Mouse (Mus musculus) midbrain, embryonic 15.5 days (tissue): ENCODE results near the gene Slc4a10. TPM values are rescaled to one million over a fixed set of nuclear protein-coding genes. Genes with fewer than 3 reads are reported as not detected.
A peak's percentile ranks its signal among the peaks of the same experiment; 100 is the strongest.

Source experiments
- ATAC-seq: fragments of 200-750 bp; cut with Nextera tagmentation; replicated peaks from 2 replicates; pipeline ENCODE4 v1.8.0; 2017; ENCODE audit warnings: moderate TSS enrichment
- H3K27ac ChIP-seq: fragments of 300-500 bp; sonication (generic); 2 replicates; pipeline ENCODE4 v1.5.1; 2015; ENCODE audit warnings: mild to moderate bottlenecking, inconsistent platforms
- H3K27me3 ChIP-seq: fragments of 300-500 bp; sonication (generic); replicated peaks from 2 replicates; pipeline ENCODE4 v1.6.1; 2015; ENCODE audit warnings: inconsistent platforms
- H3K36me3 ChIP-seq: fragments of 300-500 bp; sonication (generic); replicated peaks from 2 replicates; pipeline ENCODE4 v1.6.1; 2015; ENCODE audit warnings: inconsistent platforms
- H3K4me1 ChIP-seq: fragments of 300-500 bp; sonication (generic); 2 replicates; pipeline ENCODE4 v1.6.1; 2015; ENCODE audit warnings: inconsistent platforms
- H3K4me2 ChIP-seq: fragments of 300-500 bp; sonication (generic); 2 replicates; pipeline ENCODE4 v1.6.1; 2015; ENCODE audit warnings: inconsistent platforms, mild to moderate bottlenecking, moderate library complexity
- H3K4me3 ChIP-seq: fragments of 300-500 bp; sonication (generic); 2 replicates; pipeline ENCODE4 v1.5.1; 2015; ENCODE audit warnings: mild to moderate bottlenecking, inconsistent platforms
- H3K9ac ChIP-seq: fragments of 300-500 bp; sonication (generic); 2 replicates; pipeline ENCODE4 v1.6.1; 2015; ENCODE audit warnings: mild to moderate bottlenecking, inconsistent platforms
- H3K9me3 ChIP-seq: fragments of 300-500 bp; sonication (generic); 2 replicates; pipeline ENCODE4 v1.6.1; 2016; ENCODE audit warnings: inconsistent platforms
- WGBS: fragments of 180-500 bp; shearing (Covaris S2); methylation state at CpG from one replicate; pipeline ENCODE4 v1.1.7; 2015; ENCODE audit warnings: mixed read lengths; 5-methylcytosine and 5-hydroxymethylcytosine counted together
- polyA plus RNA-seq: library from polyadenylated mRNA; unstranded; fragments of >200 nt; fragmentation: Nextera tagmentation; extraction: Ambion mirVana; gene quantifications from 2 replicates; pipeline ENCODE4 v1.2.1, GENCODE M21; 2015

The Slc4a10 gene
- polyA plus RNA-seq, 1 experiment from 2014 or later: 20.9 TPM

DNA sequence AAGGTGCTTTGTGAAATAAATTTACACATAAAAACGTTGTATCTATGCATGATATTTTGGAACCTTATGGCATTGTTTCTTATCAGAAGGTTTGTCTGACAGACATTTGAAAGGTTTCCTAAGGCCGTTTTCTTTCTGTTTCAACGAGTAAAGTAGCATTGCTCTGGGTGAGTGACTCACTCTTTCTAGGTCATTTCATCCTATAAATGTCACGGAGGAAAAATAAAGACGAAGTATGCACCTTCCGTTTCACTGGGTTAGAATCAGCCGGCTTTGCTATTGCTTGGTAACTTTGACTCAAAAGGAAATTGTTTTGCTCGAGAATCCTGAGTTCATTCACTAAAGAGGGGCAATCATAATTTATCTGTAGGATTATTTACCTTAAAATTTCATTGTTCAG, 88.6 kb downstream of the Slc4a10 start:
- Histone ChIP-seq H3K27me3 (no peaks in the 10 kb centered on the region), H3K4me2 (no peak overlapping the region), H3K4me3 (no peak overlapping the region), H3K4me1 (no peaks in the 10 kb centered on the region), H3K9me3 (no peaks in the 10 kb centered on the region), H3K9ac (no peak overlapping the region), H3K27ac (no peak overlapping the region), H3K36me3 (no peaks in the 10 kb centered on the region)
- 50% methylated on average over 8 of the region's 8 CpGs for WGBS
- no peak for ATAC-seq

DNA sequence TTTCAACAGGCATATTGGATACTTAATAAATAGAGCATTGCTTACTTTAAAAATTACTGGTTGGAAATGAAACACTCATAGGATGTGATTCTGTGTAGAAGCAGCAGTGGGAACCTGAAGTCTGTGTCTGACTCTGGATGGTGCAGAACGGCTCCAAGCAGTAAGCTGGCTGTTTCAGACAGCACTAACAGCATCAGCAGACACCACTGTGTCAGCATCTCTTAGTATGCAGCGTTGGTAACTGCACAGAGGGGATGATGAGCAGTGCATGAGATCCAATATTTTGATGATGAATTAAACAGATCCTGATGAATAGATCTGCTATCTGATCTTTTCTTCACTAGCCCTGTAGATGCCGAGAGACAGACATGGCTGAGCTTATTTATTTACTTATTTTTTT, 101.4 kb downstream of the Slc4a10 start:
- ATAC-seq: peak; percentile 88
- Histone ChIP-seq H3K4me3 (no peak overlapping the region), H3K9ac (no peak overlapping the region), H3K9me3 (no peaks in the 10 kb centered on the region), H3K36me3 (no peaks in the 10 kb centered on the region), H3K27ac (0 out of 2 replicates have a peak overlapping the region, but pooled peaks have one; percentile 5), H3K27me3 (no peaks in the 10 kb centered on the region), H3K4me1 (no peaks in the 10 kb centered on the region), H3K4me2 (no peak overlapping the region)
- WGBS: 54% methylated on average over 3 of the region's 3 CpGs

DNA sequence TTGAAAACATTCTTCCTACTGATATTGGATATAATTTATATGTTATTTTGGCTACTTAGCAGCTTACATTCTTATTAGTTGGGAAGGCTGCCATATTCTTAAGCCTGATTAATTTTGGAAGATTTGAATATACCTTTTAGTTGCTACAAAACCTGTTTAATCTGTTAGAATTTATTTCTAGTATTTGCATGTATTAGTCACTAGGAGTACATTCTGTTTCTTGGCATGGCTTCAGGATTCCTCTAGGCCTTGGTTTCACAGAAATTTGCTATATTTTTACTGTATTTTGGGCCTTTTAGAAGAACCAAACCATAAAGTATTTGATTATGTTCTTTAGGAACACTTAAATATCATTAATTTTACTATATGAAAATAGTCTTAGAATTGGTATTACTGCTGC, 103.2 kb downstream of the Slc4a10 start:
- no peak for ATAC-seq
- no peak overlapping the region for H3K9ac ChIP-seq
- H3K9me3 ChIP-seq: no peaks in the 10 kb centered on the region

DNA sequence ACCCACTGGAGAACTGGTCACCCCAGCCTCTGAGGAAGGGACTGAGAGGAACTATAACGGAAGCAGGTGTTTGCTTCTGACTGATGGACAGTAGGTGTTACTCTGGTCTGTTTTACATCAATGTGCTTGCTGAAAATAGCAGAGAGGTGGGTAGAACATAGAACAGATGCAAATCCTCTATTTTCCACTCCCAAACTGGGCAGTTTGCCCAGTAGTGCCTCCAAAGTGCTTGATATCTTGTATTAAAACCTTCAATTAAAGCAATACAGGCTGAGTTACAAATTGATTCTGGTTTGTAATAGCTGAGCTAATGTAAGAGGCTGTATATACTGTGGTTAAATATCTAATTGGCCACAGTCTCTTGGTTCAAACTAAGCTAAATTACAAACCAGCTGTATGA, 104.6 kb downstream of the Slc4a10 start:
- no peaks in the 10 kb centered on the region for H3K9me3 ChIP-seq
- no peak overlapping the region for H3K4me2 ChIP-seq
- no peaks in the 10 kb centered on the region for H3K27me3 ChIP-seq
- no peak overlapping the region for H3K9ac ChIP-seq
- ATAC-seq: 0 out of 2 replicates have a peak, but pooled peaks have one; percentile 20
- no peak overlapping the region for H3K27ac ChIP-seq
- WGBS: 78% methylated on average over 1 of the region's 1 CpGs
- no peaks in the 10 kb centered on the region for H3K4me1 ChIP-seq
- H3K36me3 ChIP-seq: no peaks in the 10 kb centered on the region
- H3K4me3 ChIP-seq: no peak overlapping the region

More for the DNA sequence above, 103.2 kb downstream of the Slc4a10 start:
- Histone ChIP-seq H3K4me1 (no peaks in the 10 kb centered on the region), H3K4me2 (no peak overlapping the region), H3K27ac (no peak overlapping the region), H3K27me3 (no peaks in the 10 kb centered on the region), H3K4me3 (no peak overlapping the region), H3K36me3 (no peaks in the 10 kb centered on the region)

DNA sequence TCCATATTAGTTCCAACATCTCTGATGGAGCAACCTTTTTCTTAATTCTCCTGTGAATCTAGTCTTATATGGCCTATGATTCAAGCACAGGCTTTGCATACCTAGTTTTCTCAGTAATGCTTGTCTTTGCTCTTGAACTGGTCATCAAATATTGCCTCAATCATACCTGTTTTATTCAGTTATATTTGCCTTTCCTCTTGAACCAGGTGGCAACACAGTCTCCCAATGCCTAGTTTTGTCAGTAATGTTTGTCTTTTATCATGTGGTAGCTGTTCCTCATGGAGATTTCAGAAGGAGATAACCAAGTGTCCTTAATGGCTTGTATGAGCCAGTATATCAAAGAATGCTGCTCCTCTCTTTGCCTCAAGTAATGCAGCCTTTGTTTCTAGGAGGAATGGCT, 163.8 kb downstream of the Slc4a10 start:
- no peaks in the 10 kb centered on the region for H3K4me1 ChIP-seq
- no peak overlapping the region for H3K4me3 ChIP-seq
- no peak overlapping the region for H3K27ac ChIP-seq
- no peak overlapping the region for H3K4me2 ChIP-seq
- H3K36me3 ChIP-seq: no peaks in the 10 kb centered on the region
- no peak for ATAC-seq
- H3K9me3 ChIP-seq: no peaks in the 10 kb centered on the region
- no peaks in the 10 kb centered on the region for H3K27me3 ChIP-seq
- no peak overlapping the region for H3K9ac ChIP-seq

DNA sequence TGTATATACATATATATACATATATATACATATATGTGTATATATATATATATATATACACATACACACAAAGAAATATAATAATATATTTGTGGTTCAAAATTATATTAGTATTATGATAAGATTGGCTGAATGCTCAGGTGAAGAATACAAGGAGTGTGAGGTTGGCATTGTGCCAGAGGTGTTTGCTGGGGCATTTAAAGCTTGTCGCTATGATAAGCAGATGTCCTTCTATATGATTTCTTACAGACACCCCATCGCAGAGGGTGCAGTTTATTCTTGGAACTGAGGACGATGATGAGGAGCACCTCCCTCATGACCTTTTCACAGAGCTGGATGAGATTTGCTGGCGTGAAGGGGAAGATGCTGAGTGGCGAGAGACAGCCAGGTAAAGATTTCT, 164.8 kb downstream of the Slc4a10 start:
- no peaks in the 10 kb centered on the region for H3K36me3 ChIP-seq
- no peaks in the 10 kb centered on the region for H3K4me1 ChIP-seq
- H3K9ac ChIP-seq: no peak overlapping the region
- no peaks in the 10 kb centered on the region for H3K27me3 ChIP-seq
- ATAC-seq: no peak
- H3K9me3 ChIP-seq: no peaks in the 10 kb centered on the region
- H3K4me2 ChIP-seq: no peak overlapping the region
- H3K4me3 ChIP-seq: no peak overlapping the region
- WGBS: 79% methylated on average over 5 of the region's 5 CpGs
- H3K27ac ChIP-seq: no peak overlapping the region

DNA sequence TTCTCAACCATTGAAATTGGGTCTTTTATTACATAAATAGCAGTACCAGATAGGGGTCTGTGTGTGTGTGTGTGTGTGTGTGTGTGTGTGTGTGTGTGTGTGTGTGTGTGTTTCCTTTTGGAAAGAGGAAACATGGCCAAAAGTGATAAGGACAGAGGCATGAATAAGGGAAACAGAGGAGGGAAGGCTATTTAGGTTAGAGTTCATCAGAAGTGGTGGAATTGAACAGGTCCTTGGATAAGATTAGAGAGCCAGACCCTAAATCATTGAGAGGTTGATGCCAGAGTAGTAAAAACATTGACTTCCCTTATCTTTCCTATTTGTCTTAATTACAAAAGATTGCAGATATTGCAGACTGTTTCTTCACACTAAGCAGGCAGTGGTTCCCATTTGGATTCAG, 181.3 kb downstream of the Slc4a10 start:
- Histone ChIP-seq H3K27me3 (no peaks in the 10 kb centered on the region), H3K9me3 (no peaks in the 10 kb centered on the region), H3K27ac (no peak overlapping the region), H3K4me1 (no peaks in the 10 kb centered on the region), H3K9ac (no peak overlapping the region), H3K36me3 (no peaks in the 10 kb centered on the region), H3K4me3 (no peak overlapping the region), H3K4me2 (no peak overlapping the region)
- no peak for ATAC-seq

DNA sequence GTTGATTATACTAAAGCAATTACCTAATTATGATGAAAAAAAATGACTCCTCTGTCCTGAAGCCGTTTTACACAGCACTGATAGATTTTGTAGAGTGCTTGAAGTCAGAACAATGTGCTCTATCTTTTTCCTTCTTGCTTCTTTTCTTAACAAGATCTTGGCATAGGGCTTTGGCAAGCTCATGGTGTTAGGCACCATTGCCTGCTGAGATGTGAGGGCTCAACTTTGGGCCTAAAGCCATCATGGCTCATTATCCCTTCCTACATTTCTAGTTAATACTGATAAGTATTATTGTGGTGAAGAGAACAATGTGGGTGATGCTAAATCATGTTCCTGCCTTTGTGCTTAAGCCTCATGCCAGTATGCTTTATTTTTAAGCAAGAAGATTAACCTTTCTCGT, 185.0 kb downstream of the Slc4a10 start:
- H3K27me3 ChIP-seq: no peaks in the 10 kb centered on the region
- no peak overlapping the region for H3K4me2 ChIP-seq
- WGBS: 75% methylated on average over 2 of the region's 2 CpGs
- H3K9me3 ChIP-seq: no peaks in the 10 kb centered on the region
- H3K36me3 ChIP-seq: no peaks in the 10 kb centered on the region
- ATAC-seq: no peak
- H3K4me1 ChIP-seq: no peaks in the 10 kb centered on the region
- H3K27ac ChIP-seq: no peak overlapping the region
- no peak overlapping the region for H3K4me3 ChIP-seq
- H3K9ac ChIP-seq: no peak overlapping the region

DNA sequence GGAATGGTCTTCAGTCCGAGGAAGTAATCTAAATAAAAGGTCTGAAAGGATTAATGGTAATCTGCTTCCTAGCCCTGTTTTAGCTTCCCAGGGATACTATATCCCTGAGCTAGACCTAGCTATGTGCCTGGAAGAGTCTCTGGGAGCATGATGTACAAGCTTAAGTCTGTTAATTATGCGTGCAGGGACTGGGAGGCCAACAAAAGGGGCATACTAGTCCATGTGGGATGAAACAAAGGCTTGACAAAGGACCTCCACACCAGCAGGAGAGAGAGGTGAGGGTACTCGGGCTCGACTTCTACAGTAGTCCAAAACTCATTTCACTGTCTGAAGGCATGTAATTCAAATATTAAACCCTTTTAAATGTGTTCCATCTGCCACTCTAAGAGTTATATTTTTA, 197.9 kb downstream of the Slc4a10 start:
- Histone ChIP-seq H3K9me3 (no peaks in the 10 kb centered on the region), H3K4me3 (no peak overlapping the region), H3K9ac (no peak overlapping the region), H3K4me2 (no peak overlapping the region), H3K4me1 (no peaks in the 10 kb centered on the region), H3K27me3 (no peaks in the 10 kb centered on the region), H3K27ac (no peak overlapping the region), H3K36me3 (no peaks in the 10 kb centered on the region)
- 13% methylated on average over 4 of the region's 4 CpGs for WGBS
- 0 out of 2 replicates have a peak, but pooled peaks have one; percentile 33 for ATAC-seq

DNA sequence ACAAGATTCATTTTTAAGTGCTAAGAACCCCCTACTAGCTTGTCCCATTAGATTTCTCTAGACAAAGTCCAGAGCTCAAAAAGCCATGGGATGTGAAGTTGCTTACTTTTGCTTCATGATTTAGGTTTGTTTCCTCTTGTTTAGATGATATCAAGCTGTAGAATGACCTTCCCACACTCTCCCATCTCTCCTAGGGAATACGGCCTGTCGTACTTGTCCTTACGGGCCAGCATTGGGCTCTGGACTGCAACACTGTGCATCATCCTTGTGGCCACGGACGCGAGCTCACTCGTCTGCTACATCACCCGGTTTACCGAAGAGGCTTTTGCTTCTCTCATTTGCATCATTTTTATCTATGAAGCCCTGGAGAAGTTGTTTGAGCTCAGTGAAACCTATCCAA, 222.2 kb downstream of the Slc4a10 start:
- H3K27ac ChIP-seq: no peak overlapping the region
- H3K4me1 ChIP-seq: no peaks in the 10 kb centered on the region
- H3K4me3 ChIP-seq: no peak overlapping the region
- no peak for ATAC-seq
- no peak overlapping the region for H3K9ac ChIP-seq
- WGBS: 96% methylated on average over 9 of the region's 9 CpGs
- no peaks in the 10 kb centered on the region for H3K27me3 ChIP-seq
- no peaks in the 10 kb centered on the region for H3K36me3 ChIP-seq
- no peak overlapping the region for H3K4me2 ChIP-seq
- no peaks in the 10 kb centered on the region for H3K9me3 ChIP-seq

DNA sequence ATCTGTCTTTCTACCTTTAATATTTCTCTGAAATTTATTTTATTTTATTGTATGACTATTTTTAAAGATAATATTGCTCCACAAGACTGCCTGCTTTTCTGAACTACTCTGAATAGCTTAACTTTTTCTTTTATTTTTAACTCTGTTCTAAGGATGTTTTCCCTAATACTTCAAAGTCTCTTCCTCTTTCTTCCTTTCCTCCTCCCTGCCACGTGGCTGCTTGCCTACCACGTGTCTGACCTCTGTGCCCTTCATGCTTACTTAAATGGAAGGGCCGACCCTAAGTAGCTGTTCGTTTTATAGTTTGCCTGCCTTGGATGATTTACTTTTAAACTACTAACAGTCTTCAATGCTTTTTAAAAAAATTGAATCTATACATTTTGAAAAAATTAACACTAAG, 225.6 kb downstream of the Slc4a10 start:
- Histone ChIP-seq H3K27ac (no peak overlapping the region), H3K4me1 (no peaks in the 10 kb centered on the region), H3K27me3 (no peaks in the 10 kb centered on the region), H3K9ac (no peak overlapping the region), H3K9me3 (no peaks in the 10 kb centered on the region), H3K4me3 (no peak overlapping the region), H3K36me3 (no peaks in the 10 kb centered on the region), H3K4me2 (no peak overlapping the region)
- 63% methylated on average over 4 of the region's 4 CpGs for WGBS
- no peak for ATAC-seq

DNA sequence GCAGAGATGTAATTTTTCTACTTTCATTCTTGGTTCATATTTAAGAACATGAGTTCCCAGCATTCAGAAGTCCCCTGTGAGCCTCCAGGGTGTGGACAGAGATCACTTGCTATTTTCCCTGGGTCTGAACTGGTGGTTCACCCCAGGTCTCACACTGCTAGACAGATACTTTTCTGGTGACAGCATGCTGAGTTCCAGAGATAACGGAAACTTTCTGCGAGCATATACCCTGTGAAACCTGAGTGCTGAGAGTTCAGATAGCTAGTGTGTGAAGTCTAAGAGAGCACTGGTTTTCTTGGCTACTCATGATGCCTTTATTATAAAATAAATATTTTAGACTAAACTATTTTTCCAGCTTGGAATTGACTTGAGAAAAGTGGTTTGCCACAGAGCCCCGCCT, 232.5 kb downstream of the Slc4a10 start:
- Histone ChIP-seq H3K9me3 (no peaks in the 10 kb centered on the region), H3K27me3 (no peaks in the 10 kb centered on the region), H3K4me2 (no peak overlapping the region), H3K36me3 (no peaks in the 10 kb centered on the region), H3K9ac (no peak overlapping the region), H3K4me1 (no peaks in the 10 kb centered on the region), H3K4me3 (no peak overlapping the region), H3K27ac (no peak overlapping the region)
- no peak for ATAC-seq
- 89% methylated on average over 3 of the region's 3 CpGs for WGBS

DNA sequence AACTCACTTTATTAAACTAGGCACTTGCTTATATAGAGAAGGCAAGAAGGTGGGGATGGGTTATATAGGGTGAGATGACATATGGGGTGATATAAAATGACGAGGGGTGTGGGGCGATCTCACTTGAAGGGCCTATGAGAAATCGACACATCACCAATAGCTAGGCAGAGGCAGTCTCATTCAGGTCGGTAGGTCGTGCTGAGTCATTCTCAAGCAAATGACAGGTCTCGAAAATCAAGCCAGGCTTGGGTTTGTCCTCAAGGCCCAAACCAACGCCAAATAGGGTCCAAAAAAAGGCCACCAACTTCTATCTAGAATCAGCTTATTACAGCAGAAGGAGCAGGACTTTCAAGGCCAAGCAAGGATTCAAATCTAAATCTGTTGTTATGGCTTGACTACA, 233.5 kb downstream of the Slc4a10 start:
- H3K27me3 ChIP-seq: no peaks in the 10 kb centered on the region
- H3K4me1 ChIP-seq: no peaks in the 10 kb centered on the region
- no peaks in the 10 kb centered on the region for H3K9me3 ChIP-seq
- H3K9ac ChIP-seq: no peak overlapping the region
- no peak overlapping the region for H3K27ac ChIP-seq
- ATAC-seq: no peak
- H3K36me3 ChIP-seq: no peaks in the 10 kb centered on the region
- no peak overlapping the region for H3K4me2 ChIP-seq
- 89% methylated on average over 7 of the region's 7 CpGs for WGBS
- H3K4me3 ChIP-seq: no peak overlapping the region

DNA sequence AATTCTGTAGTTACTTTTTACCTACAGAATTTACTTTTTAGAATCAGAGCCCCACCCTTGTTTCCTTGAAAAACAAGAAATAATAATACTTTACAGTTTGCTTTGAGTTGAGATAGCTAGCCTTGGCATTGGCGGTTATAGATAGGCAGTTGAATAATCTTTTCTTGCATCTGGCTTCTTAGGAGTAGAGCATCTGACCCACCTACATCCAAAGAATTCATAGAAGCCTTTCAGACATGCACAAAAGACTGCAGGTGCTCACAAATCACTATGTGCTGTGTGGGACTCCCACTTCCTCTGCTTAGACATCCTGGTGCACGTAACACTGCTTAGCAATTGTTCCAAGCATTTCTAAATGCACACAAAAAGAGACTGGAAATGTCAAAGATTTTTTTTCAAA, 238.8 kb downstream of the Slc4a10 start:
- Histone ChIP-seq H3K36me3 (no peaks in the 10 kb centered on the region), H3K9me3 (no peaks in the 10 kb centered on the region), H3K4me2 (no peak overlapping the region), H3K4me3 (no peak overlapping the region), H3K27ac (no peak overlapping the region), H3K4me1 (no peaks in the 10 kb centered on the region), H3K27me3 (no peaks in the 10 kb centered on the region), H3K9ac (no peak overlapping the region)
- no peak for ATAC-seq
- WGBS: 83% methylated on average over 2 of the region's 2 CpGs
